In the genomic region with DNA sequence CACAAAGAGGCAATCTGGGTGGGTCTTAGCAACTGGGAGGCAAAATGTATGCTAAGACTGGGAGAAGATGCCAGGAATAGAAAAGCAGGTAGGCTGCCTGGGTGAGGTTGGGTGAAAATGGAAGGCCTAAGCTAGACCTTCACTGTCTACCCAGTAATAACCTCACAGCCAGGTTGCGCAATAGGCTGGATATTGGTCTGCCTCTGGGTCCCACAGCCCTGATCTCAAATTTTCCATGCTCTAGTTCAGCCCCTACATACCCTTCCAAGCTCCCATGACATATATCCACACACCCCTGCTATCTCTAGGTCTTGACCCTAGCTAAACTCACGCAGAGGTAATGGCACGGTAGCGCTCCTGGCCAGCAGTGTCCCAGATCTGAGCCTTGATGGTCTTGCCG, we compare ENCODE assay signal across 28 mouse cellular contexts. TPM values are rescaled to one million over a fixed set of nuclear protein-coding genes. Genes with fewer than 3 reads are reported as not detected.
DNase-seq lines count a peak whose midpoint lies in the region; ATAC-seq and TF ChIP-seq lines count a peak whose summit lies in the region.
"Had no signal": no experiment of that assay in that cellular context is flagged by ENCODE, and none has a peak within 500 bp of the region (broad histone marks: within the 10 kb centered on the region; RNA-seq: fewer than 3 reads in every experiment).

No protein-coding gene starts in this region.

- no peak for TF ChIP-seq POLR2A in lung, adult 2 months (IDR thresholded peaks at IDR 0.05; ENCODE audit: borderline replicate concordance, extremely low read depth, low read depth, low read length)

- no peak for ATAC-seq in neural tube, embryonic 15.5 days (ENCODE audit: low FRiP score)
- ATAC-seq: forebrain, embryonic 13.5 days; hindbrain, postnatal 0 days; intestine, embryonic 15.5 days; liver, embryonic 12.5 days; liver, postnatal 0 days had no signal

- TF ChIP-seq CTCF in lung, adult 2 months (IDR thresholded peaks at IDR 0.05; ENCODE audit: insufficient read depth, low read length) = no peak

- WGBS in lung, adult 2 months = 87% methylated on average over 5 of the region's 5 CpGs
- 95% methylated on average over 5 of the region's 5 CpGs for WGBS in neural tube, embryonic 15.5 days

- H3K27ac ChIP-seq in neural tube, embryonic 15.5 days (replicated peaks) = no peak overlapping the region
- H3K27ac ChIP-seq: forebrain, embryonic 13.5 days; heart, adult 2 months; hindbrain, embryonic 12.5 days; hindbrain, postnatal 0 days; intestine, embryonic 15.5 days; layer of hippocampus, adult 2 months; left cerebral cortex, adult 2 months; limb, embryonic 12.5 days; liver, embryonic 12.5 days; midbrain, embryonic 10.5 days; neural tube, embryonic 13.5 days had no signal

- H3K9me3 ChIP-seq in neural tube, embryonic 15.5 days (replicated peaks) = no peaks in the 10 kb centered on the region
- H3K9me3 ChIP-seq: forebrain, embryonic 13.5 days; hindbrain, embryonic 12.5 days; intestine, embryonic 15.5 days; limb, embryonic 12.5 days; liver, embryonic 12.5 days; midbrain, embryonic 10.5 days; neural tube, embryonic 13.5 days had no signal

- no peak overlapping the region for H3K9ac ChIP-seq in neural tube, embryonic 15.5 days (replicated peaks)
- H3K9ac ChIP-seq: forebrain, embryonic 13.5 days; hindbrain, embryonic 12.5 days; intestine, embryonic 15.5 days; limb, embryonic 12.5 days; liver, embryonic 12.5 days; liver, postnatal 0 days; neural tube, embryonic 13.5 days had no signal

- H3K36me3 ChIP-seq in neural tube, embryonic 15.5 days = peaks cover 45% of the 10 kb centered on the region

- no peak overlapping the region for H3K4me3 ChIP-seq in lung, adult 2 months (replicated peaks; ENCODE audit: extremely low read depth, low read depth, low read length)
- no peak overlapping the region for H3K4me3 ChIP-seq in neural tube, embryonic 15.5 days (replicated peaks)
- H3K4me3 ChIP-seq: forebrain, embryonic 13.5 days; heart, adult 2 months; hindbrain, embryonic 12.5 days; intestine, embryonic 15.5 days; layer of hippocampus, adult 2 months; left cerebral cortex, adult 2 months; limb, embryonic 12.5 days; liver, embryonic 12.5 days; midbrain, embryonic 10.5 days; neural tube, embryonic 13.5 days had no signal

- H3K4me2 ChIP-seq in neural tube, embryonic 15.5 days = no peak overlapping the region
- H3K4me2 ChIP-seq: forebrain, embryonic 13.5 days; hindbrain, embryonic 12.5 days; intestine, embryonic 15.5 days; limb, embryonic 12.5 days; liver, embryonic 12.5 days; neural tube, embryonic 13.5 days had no signal

- no peaks in the 10 kb centered on the region for H3K27me3 ChIP-seq in neural tube, embryonic 15.5 days (replicated peaks)
- H3K27me3 ChIP-seq: forebrain, embryonic 13.5 days; hindbrain, embryonic 12.5 days; intestine, embryonic 15.5 days; limb, embryonic 12.5 days; liver, embryonic 12.5 days; neural tube, embryonic 13.5 days had no signal

- peaks cover 20% of the 10 kb centered on the region for H3K4me1 ChIP-seq in lung, adult 2 months (ENCODE audit: control insufficient read depth, insufficient read depth, low read length)
- peaks cover 18% of the 10 kb centered on the region for H3K4me1 ChIP-seq in neural tube, embryonic 15.5 days
- H3K4me1 ChIP-seq: intestine, embryonic 15.5 days; midbrain, embryonic 10.5 days had no signal

- DNase-seq in heart, adult 11 months = peak; percentile 84
- no peak for DNase-seq in heart, adult 8-10 months (ENCODE audit: low spot score)
- peak; percentile 52 for DNase-seq in lung, postnatal 36 days
- no peak for DNase-seq in lung, adult 2 months
- peak; percentile 24 for DNase-seq in adrenal gland, postnatal 25 days
- no peak for DNase-seq in adipocyte (ENCODE audit: low spot score)
- DNase-seq: cerebellum, adult 11 months; cerebellum, adult 9-10 months; cerebellum, postnatal 36 days; gastrocnemius, postnatal 14 days; heart, adult 2 months; kidney, adult 2 months; liver, postnatal 0 days; lung, postnatal 10 days; retina, postnatal 1 day; right cerebral cortex, postnatal 25 days; thymus, postnatal 14 days had no signal

RNA-seq across cellular contexts. Expression of a gene that starts 10.9 kb away (rescaled TPM):
- total RNA-seq in heart, adult 8-10 months (2022) = 100 to 1,000 TPM; 248 to 275 (median 267) TPM
- polyA plus RNA-seq in lung, adult 2 months (2012; rRNA removed) = 389 and 406 TPM in 2 replicates
- total RNA-seq in adrenal gland, postnatal 25 days (2021) = 236 and 280 TPM in 2 replicates
- 519 and 596 TPM in 2 replicates for polyA plus RNA-seq in neural tube, embryonic 15.5 days (2015; fragmentation: Nextera tagmentation; extraction: Ambion mirVana)

RNA-seq across cellular contexts. Expression of a gene that starts 31.0 kb away (rescaled TPM):
- total RNA-seq in heart, adult 8-10 months (2022) = 100 to 1,000 TPM; 126 to 160 (median 136) TPM
- polyA plus RNA-seq in lung, adult 2 months (2012; rRNA removed) = 114 and 126 TPM in 2 replicates
- 113 and 117 TPM in 2 replicates for total RNA-seq in adrenal gland, postnatal 25 days (2021)
- polyA plus RNA-seq in neural tube, embryonic 15.5 days (2015; fragmentation: Nextera tagmentation; extraction: Ambion mirVana) = 77.4 and 81.5 TPM in 2 replicates

RNA-seq across cellular contexts. Expression of a gene that starts 32.2 kb away (rescaled TPM):
- 1 to 10 TPM; 2.9 to 9.8 (median 8.3) TPM for total RNA-seq in heart, adult 8-10 months (2022)
- 34.6 and 87.6 TPM in 2 replicates for polyA plus RNA-seq in lung, adult 2 months (2012; rRNA removed)
- 50.0 and 57.7 TPM in 2 replicates for total RNA-seq in adrenal gland, postnatal 25 days (2021)
- polyA plus RNA-seq in neural tube, embryonic 15.5 days (2015; fragmentation: Nextera tagmentation; extraction: Ambion mirVana) = 21.6 and 23.3 TPM in 2 replicates

Comparison
In these comparisons a context has a peak if more than half of its experiments do, and no peak if none do; other contexts are left out.
1. DNase-seq: peak in heart, adult 11 months (single experiment), lung, postnatal 36 days (single experiment) and adrenal gland, postnatal 25 days (single experiment); none in heart, adult 8-10 months (single experiment), lung, adult 2 months (single experiment) and adipocyte (single experiment).